Mouse (Mus musculus): ENCODE measurements around the gene Atp5j2.
"Not testable (repeated sequence)": the region's sequence is repeated elsewhere in the genome, so short reads cannot be mapped to it uniquely, and the experiment has no call there.

Atp5j2 gene

GRCm38 (mm10) chr5:145191962-145192361 lies at the start of gene Atp5j2:
Gene Atp5j2 (minus strand): TSS chr5:145192062.
- no peak for DNase-seq (ENCODE audit: extremely low read depth, low read depth, low spot score)

- DNase-seq (ENCODE audit: extremely low read depth, low read depth, low spot score), result no peak
These were observed 42.8 kb upstream of the Atp5j2 start for GRCm38 (mm10) chr5:145234636-145235035.

GRCm38 (mm10) chr5:145231893-145232411 lies 40.1 kb upstream of the Atp5j2 start:
- DNase-seq (ENCODE audit: extremely low read depth, low read depth, low spot score), result peak; percentile 47

- DNase-seq (ENCODE audit: extremely low read depth, low read depth, low spot score), result no peak
These were observed 39.6 kb upstream of the Atp5j2 start, which contains the start of gene Zfp655 for GRCm38 (mm10) chr5:145231367-145231871. Gene Zfp655 (plus strand): TSS chr5:145231715.

- no peak for DNase-seq (ENCODE audit: extremely low read depth, low read depth, low spot score)
These were observed 38.8 kb upstream of the Atp5j2 start for GRCm38 (mm10) chr5:145230641-145231040.

- not testable (repeated sequence) for DNase-seq (ENCODE audit: extremely low read depth, low read depth, low spot score)
These were observed 37.4 kb upstream of the Atp5j2 start for GRCm38 (mm10) chr5:145229283-145229682.

- DNase-seq (ENCODE audit: extremely low read depth, low read depth, low spot score), result no peak
These were observed 34.6 kb upstream of the Atp5j2 start for GRCm38 (mm10) chr5:145226453-145226852.

- DNase-seq (ENCODE audit: extremely low read depth, low read depth, low spot score), result no peak
These were observed 31.5 kb upstream of the Atp5j2 start for GRCm38 (mm10) chr5:145223395-145223794.

GRCm38 (mm10) chr5:145222840-145223239 lies 31.0 kb upstream of the Atp5j2 start:
- peak; percentile 49 for DNase-seq (ENCODE audit: extremely low read depth, low read depth, low spot score)

- no peak for DNase-seq (ENCODE audit: extremely low read depth, low read depth, low spot score)
These were observed 28.1 kb upstream of the Atp5j2 start for GRCm38 (mm10) chr5:145219981-145220380.

- no peak for DNase-seq (ENCODE audit: extremely low read depth, low read depth, low spot score)
These were observed 26.8 kb upstream of the Atp5j2 start for GRCm38 (mm10) chr5:145218671-145219070.

- no peak for DNase-seq (ENCODE audit: extremely low read depth, low read depth, low spot score)
These were observed 26.3 kb upstream of the Atp5j2 start for GRCm38 (mm10) chr5:145218206-145218605.

- no peak for DNase-seq (ENCODE audit: extremely low read depth, low read depth, low spot score)
These were observed 25.9 kb upstream of the Atp5j2 start for GRCm38 (mm10) chr5:145217746-145218145.

- no peak for DNase-seq (ENCODE audit: extremely low read depth, low read depth, low spot score)
These were observed 22.8 kb upstream of the Atp5j2 start for GRCm38 (mm10) chr5:145214679-145215078.

- DNase-seq (ENCODE audit: extremely low read depth, low read depth, low spot score), result no peak
These were observed 21.6 kb upstream of the Atp5j2 start for GRCm38 (mm10) chr5:145213505-145213904.

GRCm38 (mm10) chr5:145212216-145212615 lies 20.4 kb upstream of the Atp5j2 start:
- DNase-seq (ENCODE audit: extremely low read depth, low read depth, low spot score), result no peak

- DNase-seq (ENCODE audit: extremely low read depth, low read depth, low spot score), result no peak
These were observed 19.5 kb upstream of the Atp5j2 start for GRCm38 (mm10) chr5:145211340-145211739.

GRCm38 (mm10) chr5:145208391-145208790 lies 16.5 kb upstream of the Atp5j2 start:
- not testable (repeated sequence) for DNase-seq (ENCODE audit: extremely low read depth, low read depth, low spot score)

GRCm38 (mm10) chr5:145207954-145208353 lies 16.1 kb upstream of the Atp5j2 start:
- DNase-seq (ENCODE audit: extremely low read depth, low read depth, low spot score), result no peak

- no peak for DNase-seq (ENCODE audit: extremely low read depth, low read depth, low spot score)
These were observed 15.5 kb upstream of the Atp5j2 start for GRCm38 (mm10) chr5:145207385-145207784.

GRCm38 (mm10) chr5:145205041-145205440 lies 13.2 kb upstream of the Atp5j2 start:
- DNase-seq (ENCODE audit: extremely low read depth, low read depth, low spot score), result no peak

- peak; percentile 90 for DNase-seq (ENCODE audit: extremely low read depth, low read depth, low spot score)
These were observed 12.3 kb upstream of the Atp5j2 start, which contains the start of gene Zkscan5 for GRCm38 (mm10) chr5:145203936-145204691. Gene Zkscan5 (plus strand): TSS chr5:145204562.

Measured in fat pad, adult 2 months (tissue).